Mouse (Mus musculus) spleen, adult 18-20 months (tissue): ENCODE results near the gene Nnat.

ENCODE experiments used
- DNase-seq, 2 experiments: peaks; one replicate each; pipeline ENCODE4 v3.0.0; 2022; ENCODE audit warnings: mixed read lengths in 2 of 2

Nnat gene

DNA sequence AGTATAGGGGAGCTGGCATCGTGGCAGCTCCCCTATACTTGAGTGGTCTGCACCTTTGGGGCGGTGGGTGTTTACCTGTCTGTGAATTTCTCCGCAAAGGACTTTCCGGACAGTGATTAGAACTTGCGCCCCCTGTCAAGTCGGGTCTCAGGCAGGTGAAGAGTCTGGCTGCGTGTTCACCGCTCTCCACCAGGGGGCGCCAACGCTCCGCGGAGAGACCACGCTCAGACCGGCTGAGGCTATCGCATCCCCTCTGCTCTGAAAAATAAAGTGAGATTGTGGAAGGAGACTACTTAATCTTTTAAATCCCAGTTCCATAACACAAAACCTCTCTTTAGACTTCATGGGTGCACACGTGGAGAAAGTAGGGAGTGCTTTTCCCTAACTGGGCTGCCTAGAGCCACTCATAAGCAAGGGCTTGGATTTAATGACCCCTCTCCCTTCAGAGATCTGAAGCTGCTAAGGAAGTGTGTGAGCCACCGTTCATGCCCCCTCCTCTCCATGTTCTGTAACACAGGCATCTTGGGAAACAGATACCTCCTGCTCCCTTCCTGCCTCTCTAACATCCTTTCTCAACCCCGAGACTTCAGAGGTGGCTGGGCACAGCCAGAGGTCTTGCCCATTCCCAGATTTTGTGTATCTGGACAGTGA, 45.3 kb downstream of the Nnat start:
- peak; percentile 55 to 82 for DNase-seq

DNA sequence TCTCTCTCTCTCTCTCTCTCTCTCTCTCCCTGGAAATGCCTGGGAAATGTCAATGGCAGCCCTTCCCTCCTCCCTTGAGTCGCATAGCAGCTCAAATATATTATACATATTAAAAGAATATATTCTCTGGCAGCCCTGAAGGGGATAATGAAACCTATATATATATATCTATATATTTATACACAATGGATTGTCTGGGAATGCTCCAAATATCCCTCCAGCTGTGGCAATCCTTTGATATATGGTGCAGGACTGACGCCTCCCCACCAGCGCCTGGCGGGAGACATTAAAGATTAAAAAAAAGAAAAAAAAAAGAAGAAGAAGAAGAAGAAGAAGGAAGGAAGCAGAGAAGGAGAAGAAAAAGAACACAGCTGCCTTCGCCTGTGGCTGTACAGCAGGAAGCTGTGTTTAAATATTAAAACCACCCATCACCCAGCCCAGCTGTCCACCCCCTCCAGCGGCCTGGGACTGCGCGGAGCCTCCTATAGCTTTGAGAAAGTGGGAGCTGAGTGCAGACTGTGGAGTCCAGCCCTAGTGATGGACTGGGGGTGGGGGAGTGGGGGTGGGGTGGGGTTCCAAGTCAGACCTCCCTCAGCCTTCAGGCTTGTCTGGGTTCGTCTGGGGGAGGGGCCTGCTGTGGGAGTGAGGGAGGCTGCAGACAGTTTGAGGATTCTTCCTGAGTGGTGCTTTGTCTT, 47.8 kb downstream of the Nnat start:
- DNase-seq, result no peak

DNA sequence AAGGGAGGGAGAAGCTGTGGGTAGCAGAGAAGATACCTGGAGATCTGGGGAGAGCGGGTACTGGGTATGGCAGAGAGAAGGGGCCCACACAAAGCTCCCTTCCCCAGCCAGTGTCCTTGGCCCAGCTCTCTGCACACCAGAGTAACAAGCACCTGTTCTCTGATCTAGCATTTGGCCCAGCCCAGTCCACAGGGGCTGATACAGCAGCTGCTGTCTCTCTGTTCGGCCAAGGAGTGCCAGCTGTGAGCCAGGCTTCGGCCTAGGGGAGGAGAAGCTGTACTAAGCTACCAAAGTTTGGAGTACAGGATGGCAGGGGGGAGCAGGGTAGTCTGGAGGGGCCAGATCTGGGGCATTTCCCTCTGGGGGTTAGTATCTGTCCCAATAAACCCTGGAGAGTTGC, 51.9 kb downstream of the Nnat start:
- DNase-seq, result no peak
